Mouse (Mus musculus) neural tube, embryonic 15.5 days (tissue): ENCODE results near the gene Tspo2. TPM values are rescaled to one million over a fixed set of nuclear protein-coding genes. Genes with fewer than 3 reads are reported as not detected.

Experiments
- ATAC-seq: fragments of 200-750 bp; cut with Nextera tagmentation; 2 replicates; pipeline ENCODE4 v1.8.0; 2017; ENCODE audit warnings: mild to moderate bottlenecking, moderate TSS enrichment, moderate library complexity; ENCODE audit not compliant: low FRiP score
- H3K27ac ChIP-seq: fragments of 300-500 bp; sonication (generic); replicated peaks from 2 replicates; pipeline ENCODE4 v1.5.1; 2015; ENCODE audit warnings: mild to moderate bottlenecking, inconsistent platforms
- H3K27me3 ChIP-seq: fragments of 300-500 bp; sonication (generic); replicated peaks from 2 replicates; pipeline ENCODE4 v1.6.1; 2015; ENCODE audit warnings: inconsistent platforms
- H3K36me3 ChIP-seq: fragments of 300-500 bp; sonication (generic); 2 replicates; pipeline ENCODE4 v1.6.1; 2015; ENCODE audit warnings: inconsistent platforms
- H3K4me1 ChIP-seq: fragments of 300-500 bp; sonication (generic); 2 replicates; pipeline ENCODE4 v1.6.1; 2015; ENCODE audit warnings: inconsistent platforms
- H3K4me2 ChIP-seq: fragments of 300-500 bp; sonication (generic); 2 replicates; pipeline ENCODE4 v1.6.1; 2015; ENCODE audit warnings: inconsistent platforms, mild to moderate bottlenecking, moderate library complexity
- H3K4me3 ChIP-seq: fragments of 300-500 bp; sonication (generic); replicated peaks from 2 replicates; pipeline ENCODE4 v1.5.1; 2015; ENCODE audit warnings: mild to moderate bottlenecking, inconsistent platforms
- H3K9ac ChIP-seq: fragments of 300-500 bp; sonication (generic); replicated peaks from 2 replicates; pipeline ENCODE4 v1.6.1; 2015; ENCODE audit warnings: mild to moderate bottlenecking, inconsistent platforms
- H3K9me3 ChIP-seq: fragments of 300-500 bp; sonication (generic); replicated peaks from 2 replicates; pipeline ENCODE4 v1.6.1; 2016; ENCODE audit warnings: inconsistent platforms
- WGBS: fragments of 180-500 bp; shearing (Covaris S2); methylation state at CpG from one replicate; pipeline ENCODE4 v1.1.7; 2015; ENCODE audit warnings: mixed read lengths; 5-methylcytosine and 5-hydroxymethylcytosine counted together
- polyA plus RNA-seq: library from polyadenylated mRNA; unstranded; fragments of >200 nt; fragmentation: Nextera tagmentation; extraction: Ambion mirVana; gene quantifications from 2 replicates; pipeline ENCODE4 v1.2.1, GENCODE M21; 2015

The Tspo2 gene
- polyA plus RNA-seq, 1 experiment from 2014 or later = 1.1 TPM

DNA sequence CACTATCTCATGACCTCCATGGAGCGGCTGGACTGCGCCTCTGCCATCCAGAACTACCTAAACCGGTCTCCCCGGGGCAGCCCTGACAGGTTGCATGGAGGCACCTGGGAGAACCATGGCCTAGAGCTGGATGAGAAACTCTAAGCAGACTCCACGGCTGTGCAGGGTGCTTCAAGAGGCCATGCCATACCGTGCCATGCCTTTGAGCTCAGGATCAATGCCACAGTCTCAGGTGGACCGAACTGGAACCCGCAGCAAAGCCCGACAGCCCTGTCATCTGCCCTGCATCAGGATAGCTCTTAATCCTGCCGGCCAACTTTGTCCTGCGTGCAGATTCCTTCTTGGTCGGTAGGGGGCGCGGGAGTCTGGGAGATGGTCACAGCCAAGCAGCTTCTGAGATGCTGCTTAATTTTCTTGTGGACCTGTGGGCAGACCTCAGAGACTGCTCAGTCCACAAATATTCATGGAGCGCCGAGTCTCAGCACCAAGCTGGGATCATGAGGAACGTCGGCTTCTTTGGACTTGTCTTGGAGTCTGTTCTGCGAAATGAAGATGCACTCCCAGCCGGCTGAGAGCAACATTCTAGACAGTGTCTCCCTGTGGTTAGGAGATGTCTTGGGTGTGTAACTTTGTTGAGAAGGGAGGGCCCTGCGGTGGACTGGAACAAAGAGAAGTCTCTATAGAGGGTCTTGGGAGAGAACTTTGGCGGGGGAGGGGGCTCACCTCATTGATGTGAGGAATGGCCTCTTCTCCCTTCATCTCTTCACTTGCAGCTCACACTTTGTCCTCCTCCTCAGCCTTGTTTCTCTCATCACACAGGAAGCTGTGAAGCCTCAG is 16.3 kb upstream of the Tspo2 start:
- no peaks in the 10 kb centered on the region for H3K36me3 ChIP-seq
- peaks cover 18% of the 10 kb centered on the region for H3K4me1 ChIP-seq
- 0 out of 2 replicates have a peak overlapping the region, but pooled peaks have one; percentile 20 for H3K9ac ChIP-seq
- peaks cover 5% of the 10 kb centered on the region for H3K27me3 ChIP-seq
- H3K27ac ChIP-seq = no peak overlapping the region
- peak; percentile 88 for ATAC-seq
- H3K9me3 ChIP-seq = no peaks in the 10 kb centered on the region
- WGBS = 10% methylated on average over 22 of the region's 22 CpGs
- H3K4me2 ChIP-seq = peak overlapping the region; percentile 47
- peak overlapping the region; percentile 16; the same call in 1 of the 2 replicates for H3K4me3 ChIP-seq

DNA sequence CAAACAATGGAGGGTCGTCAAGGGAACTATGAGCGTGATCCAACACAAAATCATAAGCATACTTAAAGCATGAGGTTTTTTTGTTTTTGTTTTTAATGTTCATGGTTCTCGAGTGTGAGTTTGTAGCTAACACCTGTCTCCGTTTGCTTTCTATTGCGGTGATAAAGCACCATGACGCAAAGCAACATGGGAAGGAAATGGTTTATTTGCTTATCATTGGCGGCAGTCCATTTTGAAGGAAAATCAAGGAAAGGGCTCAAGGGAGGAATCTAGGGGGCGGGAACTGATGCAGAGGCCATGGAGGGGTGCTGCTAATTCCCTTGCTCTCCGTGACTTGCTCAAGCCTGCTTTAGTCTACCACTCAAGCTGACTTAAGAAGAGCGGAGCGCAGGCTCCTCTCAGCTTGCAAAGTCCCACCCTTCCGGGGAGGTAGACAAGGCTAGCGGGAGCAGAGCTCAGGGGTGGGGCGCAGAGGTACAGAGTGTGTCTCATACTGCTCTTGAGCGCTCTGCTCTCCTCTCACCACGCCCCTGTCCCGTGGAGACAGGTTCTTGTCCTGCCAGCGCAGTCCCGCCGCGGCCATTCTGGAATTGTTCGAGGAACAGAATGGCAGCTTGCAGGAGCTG is 15.6 kb upstream of the Tspo2 start:
- Histone ChIP-seq H3K36me3 (no peaks in the 10 kb centered on the region), H3K4me3 (peak overlapping the region; percentile 16; the same call in 1 of the 2 replicates), H3K9ac (0 out of 2 replicates have a peak overlapping the region, but pooled peaks have one; percentile 20), H3K4me1 (peaks cover 18% of the 10 kb centered on the region), H3K4me2 (peak overlapping the region; percentile 47), H3K9me3 (no peaks in the 10 kb centered on the region), H3K27ac (no peak overlapping the region), H3K27me3 (peaks cover 5% of the 10 kb centered on the region)
- ATAC-seq = 0 out of 2 replicates have a peak, but pooled peaks have one; percentile 39
- 39% methylated on average over 22 of the region's 22 CpGs for WGBS

DNA sequence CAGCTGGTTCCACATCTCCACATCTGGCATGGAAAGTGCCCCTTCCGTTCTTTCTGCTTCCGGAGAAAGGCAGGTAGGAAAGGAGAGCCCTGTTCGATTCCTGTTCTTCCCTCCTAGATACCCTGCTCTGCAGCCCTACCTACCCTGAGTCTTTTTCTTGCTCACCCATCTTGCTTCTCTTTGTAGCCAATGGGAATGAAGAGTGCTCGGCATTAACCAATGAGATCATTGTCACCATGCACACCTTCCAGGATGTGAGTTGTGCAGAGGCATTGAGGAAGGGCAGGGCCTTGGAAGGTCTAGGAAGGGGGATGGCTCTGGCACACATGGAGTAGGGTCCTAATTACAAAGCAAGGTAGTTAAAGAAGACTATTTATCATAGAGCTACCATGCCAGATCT is 12.1 kb upstream of the Tspo2 start:
- Histone ChIP-seq H3K4me3 (no peak overlapping the region), H3K27ac (no peak overlapping the region), H3K9ac (no peak overlapping the region), H3K4me2 (no peak overlapping the region), H3K27me3 (peaks cover 5% of the 10 kb centered on the region), H3K36me3 (no peaks in the 10 kb centered on the region), H3K9me3 (no peaks in the 10 kb centered on the region), H3K4me1 (peaks cover 18% of the 10 kb centered on the region)
- ATAC-seq = no peak
- WGBS = 95% methylated on average over 4 of the region's 4 CpGs

DNA sequence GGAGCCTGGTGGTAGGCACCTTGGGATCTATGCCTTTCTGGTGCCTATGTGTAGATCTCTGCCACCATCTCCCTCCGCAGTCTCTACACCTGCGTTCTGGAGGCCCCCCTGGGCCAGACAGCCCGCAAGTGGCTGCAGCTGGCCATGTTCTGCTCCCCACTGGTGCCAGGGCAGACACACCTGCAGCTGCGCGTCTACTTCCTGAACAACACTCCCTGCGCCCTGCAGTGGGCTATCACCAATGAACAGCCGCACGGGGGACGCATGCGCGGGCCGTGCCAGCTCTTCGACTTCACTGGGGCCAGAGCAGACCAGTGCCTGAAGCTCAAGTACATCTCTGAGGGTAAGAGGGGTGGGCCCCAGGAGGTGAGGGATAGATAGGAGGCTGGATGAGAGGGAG is 10.8 kb upstream of the Tspo2 start:
- ATAC-seq = no peak
- Histone ChIP-seq H3K27ac (no peak overlapping the region), H3K27me3 (peaks cover 2% of the 10 kb centered on the region), H3K4me3 (no peak overlapping the region), H3K4me1 (peaks cover 7% of the 10 kb centered on the region), H3K4me2 (no peak overlapping the region), H3K9ac (no peak overlapping the region), H3K9me3 (no peaks in the 10 kb centered on the region), H3K36me3 (no peaks in the 10 kb centered on the region)
- WGBS = 92% methylated on average over 13 of the region's 13 CpGs

DNA sequence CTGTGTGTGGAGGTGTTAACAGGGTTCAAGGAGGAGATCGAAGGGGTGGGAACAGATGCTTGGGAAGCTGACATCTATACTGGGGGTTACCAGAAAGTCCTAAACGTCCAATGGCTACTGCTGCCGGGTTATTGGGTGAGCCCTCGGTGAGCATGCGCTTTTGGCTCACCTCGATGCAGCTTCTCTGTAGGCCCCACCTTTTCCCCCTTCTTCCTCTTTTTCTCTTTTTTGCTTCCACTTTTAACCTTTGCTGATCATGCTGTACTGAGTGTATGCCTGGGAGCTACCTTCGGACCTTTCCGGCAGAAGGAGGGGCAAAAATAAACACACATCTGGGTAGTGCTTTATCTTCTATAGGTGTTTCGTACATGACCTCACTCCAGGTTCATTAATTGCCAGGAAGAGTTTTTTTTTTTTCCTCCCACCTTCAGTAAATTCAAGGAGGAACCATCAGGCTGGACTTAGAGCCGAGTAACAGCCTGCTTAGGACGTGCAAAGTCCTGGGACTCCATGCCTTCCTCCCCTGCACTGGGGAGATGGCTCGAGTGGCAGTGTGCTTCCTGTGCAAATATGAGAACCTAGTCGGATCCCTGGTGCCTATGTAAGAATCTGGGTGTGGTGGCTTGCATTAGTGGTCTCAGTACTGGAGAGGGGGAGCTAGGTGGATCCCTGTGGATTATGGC is 6.8 kb upstream of the Tspo2 start:
- H3K27ac ChIP-seq = no peak overlapping the region
- no peak overlapping the region for H3K4me3 ChIP-seq
- H3K4me1 ChIP-seq = no peaks in the 10 kb centered on the region
- no peaks in the 10 kb centered on the region for H3K27me3 ChIP-seq
- H3K9ac ChIP-seq = no peak overlapping the region
- ATAC-seq = no peak
- H3K4me2 ChIP-seq = no peak overlapping the region
- H3K36me3 ChIP-seq = no peaks in the 10 kb centered on the region
- no peaks in the 10 kb centered on the region for H3K9me3 ChIP-seq
- WGBS = 88% methylated on average over 13 of the region's 13 CpGs

DNA sequence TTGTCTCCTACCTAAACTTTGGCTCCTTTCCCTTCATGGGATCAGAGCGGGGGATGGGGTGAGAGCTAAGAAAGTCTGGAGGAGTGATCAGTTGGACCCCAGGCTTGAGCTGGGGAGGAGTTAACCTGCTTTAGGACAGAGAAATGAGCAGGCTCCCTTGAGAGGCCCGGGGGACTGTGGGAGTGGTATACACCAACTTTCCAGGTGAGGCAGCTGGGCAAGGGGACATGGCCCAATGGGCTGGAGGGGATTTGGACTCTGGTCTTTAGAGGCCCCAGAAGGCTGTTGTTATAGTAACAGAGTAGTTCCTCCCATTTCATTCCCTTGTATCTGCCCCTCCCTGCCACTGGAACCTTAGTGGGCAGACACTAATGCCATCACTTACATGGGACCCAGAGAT is 4.6 kb upstream of the Tspo2 start:
- no peak overlapping the region for H3K4me2 ChIP-seq
- no peak for ATAC-seq
- no peaks in the 10 kb centered on the region for H3K27me3 ChIP-seq
- no peak overlapping the region for H3K4me3 ChIP-seq
- H3K9ac ChIP-seq = no peak overlapping the region
- no peaks in the 10 kb centered on the region for H3K9me3 ChIP-seq
- no peaks in the 10 kb centered on the region for H3K36me3 ChIP-seq
- no peaks in the 10 kb centered on the region for H3K4me1 ChIP-seq
- H3K27ac ChIP-seq = no peak overlapping the region
- WGBS = 90% methylated on average over 2 of the region's 2 CpGs

DNA sequence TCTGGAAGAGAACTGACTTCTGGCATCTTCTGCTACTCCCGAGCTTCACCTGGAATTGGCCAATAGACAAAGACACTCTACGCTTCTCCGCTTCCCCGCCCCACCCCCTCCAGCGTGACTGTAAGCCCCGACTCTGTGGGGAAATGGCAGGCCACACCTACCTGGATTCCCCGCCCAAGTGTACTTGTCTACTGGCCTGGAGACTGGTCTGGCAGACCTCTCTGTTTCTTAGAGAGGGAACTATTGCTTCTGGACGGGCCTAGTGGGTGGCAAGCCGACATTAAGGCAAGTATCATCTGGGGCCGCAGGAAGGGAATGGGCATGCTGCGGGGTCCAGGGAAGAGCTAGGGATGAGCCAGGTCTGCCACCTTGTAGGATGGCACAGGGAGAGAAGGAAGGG is 3.4 kb upstream of the Tspo2 start, which contains the start of gene Unc5cl:
TSS of gene Unc5cl (plus strand) at position 214 of the 400 bp plus-strand sequence.
- Histone ChIP-seq H3K36me3 (no peaks in the 10 kb centered on the region), H3K4me1 (no peaks in the 10 kb centered on the region), H3K4me3 (no peak within 1 kb of the TSS), H3K27me3 (no peaks in the 10 kb centered on the region), H3K4me2 (no peak within 1 kb of the TSS), H3K9ac (no peak within 1 kb of the TSS), H3K9me3 (no peaks in the 10 kb centered on the region), H3K27ac (no peak within 1 kb of the TSS)
- 66% methylated on average over 11 of the region's 11 CpGs for WGBS
- no peak for ATAC-seq

DNA sequence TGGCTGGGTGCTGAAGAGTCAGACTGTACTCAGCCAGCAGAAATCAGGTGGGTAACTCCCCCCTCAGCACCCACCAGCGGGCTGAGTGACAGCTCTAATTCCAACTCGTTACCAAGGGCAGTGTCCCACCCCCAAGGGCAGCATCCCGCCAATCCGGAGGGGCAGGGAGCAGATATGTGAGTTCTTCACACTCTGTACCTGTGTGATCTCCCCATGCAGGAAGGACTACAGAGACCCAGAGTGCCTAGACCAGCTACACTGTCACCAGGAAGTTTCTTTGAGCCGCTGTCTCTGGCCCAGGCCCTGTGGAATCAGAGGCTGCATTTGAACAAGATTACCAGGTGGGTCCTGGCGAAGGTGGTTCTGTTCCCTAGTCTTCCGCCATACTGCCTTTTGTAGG is 2.9 kb upstream of the Tspo2 start:
- Histone ChIP-seq H3K27me3 (no peaks in the 10 kb centered on the region), H3K4me3 (no peak overlapping the region), H3K9ac (no peak overlapping the region), H3K4me1 (no peaks in the 10 kb centered on the region), H3K27ac (no peak overlapping the region), H3K4me2 (no peak overlapping the region), H3K9me3 (no peaks in the 10 kb centered on the region), H3K36me3 (no peaks in the 10 kb centered on the region)
- 70% methylated on average over 7 of the region's 7 CpGs for WGBS
- no peak for ATAC-seq

DNA sequence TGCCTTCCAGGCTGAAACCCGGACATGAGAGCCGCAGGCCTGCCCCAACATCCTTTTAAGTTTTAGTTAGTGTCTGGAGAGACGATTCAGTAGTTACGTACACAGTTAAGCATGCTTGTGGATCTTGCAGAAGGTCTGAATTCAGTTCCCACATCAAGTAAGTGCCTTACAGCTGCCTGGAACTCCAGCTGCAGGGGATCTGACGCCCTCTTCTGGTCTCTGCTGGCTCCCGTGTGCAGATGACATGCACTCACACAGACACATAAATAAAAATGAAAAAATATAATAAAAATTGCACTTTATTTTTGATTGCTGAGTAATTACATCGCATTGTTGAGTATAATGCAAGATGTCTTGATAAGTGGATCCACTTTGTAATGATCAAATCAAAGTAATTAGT is 2.2 kb upstream of the Tspo2 start:
- 80% methylated on average over 7 of the region's 7 CpGs for WGBS

DNA sequence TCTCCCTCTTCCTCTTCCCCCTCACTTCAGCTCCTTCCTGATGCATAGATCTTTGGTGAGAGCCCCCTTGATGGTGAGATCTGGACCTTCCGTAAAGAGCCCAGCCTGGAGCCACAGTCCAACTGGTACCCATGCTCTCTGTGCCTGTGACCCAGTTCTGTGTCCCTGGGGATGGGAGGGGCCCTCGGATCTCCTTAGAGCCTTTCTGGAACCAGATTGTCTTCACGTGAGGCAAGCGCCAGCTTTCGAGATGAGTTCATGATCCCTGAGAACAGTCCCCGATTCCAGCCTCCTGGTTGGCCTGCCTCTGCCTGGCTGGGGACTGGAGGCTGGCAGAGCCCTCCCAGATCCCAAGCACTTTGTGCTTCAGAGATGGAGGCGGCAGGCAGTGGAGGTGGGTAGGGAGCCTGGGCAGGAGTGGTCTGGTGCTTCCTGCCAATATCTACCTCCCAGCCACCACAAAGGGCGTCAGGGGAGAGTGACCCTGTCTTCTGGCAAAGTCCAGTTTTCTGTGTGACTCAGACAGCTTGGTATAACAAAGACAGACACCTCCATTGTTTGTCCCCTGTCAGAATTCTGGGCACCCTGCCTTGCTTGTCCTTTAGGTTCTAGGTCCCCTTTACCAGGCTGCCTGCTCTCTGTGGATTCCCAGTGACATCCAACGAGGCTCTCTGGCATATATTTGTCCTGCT is 577 bp upstream of the Tspo2 start:
- ATAC-seq = no peak
- H3K27me3 ChIP-seq = 0 out of 2 replicates have a peak, but pooled peaks cover 3% of the 10 kb centered on the region
- no peaks in the 10 kb centered on the region for H3K36me3 ChIP-seq
- H3K9me3 ChIP-seq = no peaks in the 10 kb centered on the region
- no peak overlapping the region for H3K9ac ChIP-seq
- WGBS = 76% methylated on average over 9 of the region's 9 CpGs
- H3K4me2 ChIP-seq = no peak overlapping the region
- H3K27ac ChIP-seq = no peak overlapping the region
- H3K4me1 ChIP-seq = no peaks in the 10 kb centered on the region
- no peak overlapping the region for H3K4me3 ChIP-seq

More for the DNA sequence above, 2.2 kb upstream of the Tspo2 start:
- Histone ChIP-seq H3K27ac (no peak overlapping the region), H3K36me3 (no peaks in the 10 kb centered on the region), H3K27me3 (0 out of 2 replicates have a peak, but pooled peaks cover 3% of the 10 kb centered on the region), H3K4me1 (no peaks in the 10 kb centered on the region), H3K9ac (no peak overlapping the region), H3K4me3 (no peak overlapping the region), H3K9me3 (no peaks in the 10 kb centered on the region), H3K4me2 (no peak overlapping the region)
- ATAC-seq = no peak

DNA sequence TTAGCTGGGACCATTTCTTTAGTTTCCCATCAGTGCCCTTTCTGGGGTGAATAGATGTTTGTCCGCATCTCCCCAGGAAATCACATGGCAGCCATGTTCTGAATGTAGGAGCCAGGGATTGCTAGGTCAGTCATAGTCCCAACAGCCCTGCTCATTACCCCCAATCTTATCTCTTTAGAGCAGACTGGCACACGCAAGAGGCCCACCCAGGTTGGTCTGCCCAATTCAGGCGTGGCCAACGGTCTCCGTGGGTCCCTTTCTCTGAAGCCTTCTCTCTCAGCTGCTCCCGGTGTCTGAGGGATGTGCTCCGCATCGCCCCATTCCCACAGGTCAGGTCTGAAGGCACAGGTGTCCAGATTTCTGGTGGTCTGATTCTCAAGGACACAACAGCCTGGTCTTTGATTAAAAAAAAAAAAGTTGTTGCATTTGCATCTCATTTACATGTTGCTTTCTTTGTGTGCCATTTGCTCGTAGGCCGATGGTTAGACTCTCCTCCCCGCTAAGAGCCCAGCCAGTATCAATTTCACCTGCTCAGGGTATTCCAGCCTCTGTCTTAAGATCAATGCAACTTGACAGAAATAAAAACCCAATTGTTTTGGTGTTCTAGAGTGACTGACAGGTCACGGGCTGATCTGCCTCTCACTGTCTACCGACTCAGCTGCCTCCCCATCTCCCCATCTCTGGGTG is 513 bp downstream of the Tspo2 start:
- H3K27ac ChIP-seq = no peak overlapping the region
- 0 out of 2 replicates have a peak, but pooled peaks cover 3% of the 10 kb centered on the region for H3K27me3 ChIP-seq
- H3K4me3 ChIP-seq = no peak overlapping the region
- H3K9me3 ChIP-seq = no peaks in the 10 kb centered on the region
- H3K4me2 ChIP-seq = no peak overlapping the region
- no peak for ATAC-seq
- H3K4me1 ChIP-seq = no peaks in the 10 kb centered on the region
- WGBS = 78% methylated on average over 13 of the region's 13 CpGs
- H3K36me3 ChIP-seq = no peaks in the 10 kb centered on the region
- no peak overlapping the region for H3K9ac ChIP-seq
